14 mouse cellular contexts compared by ENCODE assay signal in the genomic region with DNA sequence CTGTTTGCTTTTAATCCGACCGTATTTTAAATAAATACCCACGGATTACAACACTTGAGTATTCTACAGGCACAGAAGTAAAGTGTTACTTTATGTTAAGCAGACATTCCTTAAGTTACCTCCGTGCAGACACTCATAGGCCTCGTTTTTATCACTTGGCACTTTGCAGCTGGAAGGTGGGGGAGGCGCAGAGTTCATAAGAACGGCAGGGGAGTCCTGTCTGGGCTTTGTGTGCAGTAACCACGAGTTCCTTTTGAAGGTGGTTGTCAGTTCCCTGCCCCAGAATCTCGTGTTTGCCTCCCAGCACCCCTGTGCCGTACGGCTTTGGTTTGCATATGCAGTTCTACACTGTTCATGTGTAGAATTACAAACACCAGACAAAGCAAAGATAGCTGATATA. TPM values are rescaled to one million over a fixed set of nuclear protein-coding genes. Genes with fewer than 3 reads are reported as not detected.
"Had no signal": no experiment of that assay in that cellular context is flagged by ENCODE, and none has a peak within 500 bp of the region (broad histone marks: within the 10 kb centered on the region; RNA-seq: fewer than 3 reads in every experiment).

No protein-coding gene starts in this region.

- H3K9me3 ChIP-seq: limb, embryonic 15.5 days; liver, embryonic 12.5 days; neural tube, embryonic 13.5 days had no signal

- H3K4me2 ChIP-seq: limb, embryonic 15.5 days; liver, embryonic 12.5 days; neural tube, embryonic 13.5 days had no signal

- ATAC-seq: intestine, postnatal 0 days; liver, embryonic 12.5 days had no signal

- DNase-seq: kidney, adult 8-10 months; kidney, postnatal 10 days; layer of hippocampus, adult 9-11 months; layer of hippocampus, postnatal 36 days; midbrain, embryonic 14.5 days; retina, postnatal 1 day; right cerebral cortex, postnatal 4 days; spleen, adult 18-20 months; thymus, adult 2 months; thymus, postnatal 36 days had no signal

- H3K9ac ChIP-seq: limb, embryonic 15.5 days; liver, embryonic 12.5 days; neural tube, embryonic 13.5 days had no signal

- H3K27me3 ChIP-seq: limb, embryonic 15.5 days; liver, embryonic 12.5 days; neural tube, embryonic 13.5 days had no signal

- H3K4me3 ChIP-seq: limb, embryonic 15.5 days; liver, embryonic 12.5 days; neural tube, embryonic 13.5 days had no signal

- H3K27ac ChIP-seq: limb, embryonic 15.5 days; liver, embryonic 12.5 days had no signal

RNA-seq across cellular contexts. Expression of gene Mrln, which starts 36.8 kb away (rescaled TPM):
- polyA plus RNA-seq: intestine, postnatal 0 days; midbrain, embryonic 14.5 days had no signal
